Mouse (Mus musculus) retina, postnatal 7 days (tissue): ENCODE results near the gene Slc7a6os.
A peak's percentile ranks its signal among the peaks of the same experiment; 100 is the strongest.
"Not testable (repeated sequence)": the region's sequence is repeated elsewhere in the genome, so short reads cannot be mapped to it uniquely, and the experiment has no call there.

ENCODE experiments used
- DNase-seq: peaks from one replicate; pipeline ENCODE4 v3.0.0-alpha.2; 2012; ENCODE audit warnings: low read depth, low spot score

The Slc7a6os gene

DNA sequence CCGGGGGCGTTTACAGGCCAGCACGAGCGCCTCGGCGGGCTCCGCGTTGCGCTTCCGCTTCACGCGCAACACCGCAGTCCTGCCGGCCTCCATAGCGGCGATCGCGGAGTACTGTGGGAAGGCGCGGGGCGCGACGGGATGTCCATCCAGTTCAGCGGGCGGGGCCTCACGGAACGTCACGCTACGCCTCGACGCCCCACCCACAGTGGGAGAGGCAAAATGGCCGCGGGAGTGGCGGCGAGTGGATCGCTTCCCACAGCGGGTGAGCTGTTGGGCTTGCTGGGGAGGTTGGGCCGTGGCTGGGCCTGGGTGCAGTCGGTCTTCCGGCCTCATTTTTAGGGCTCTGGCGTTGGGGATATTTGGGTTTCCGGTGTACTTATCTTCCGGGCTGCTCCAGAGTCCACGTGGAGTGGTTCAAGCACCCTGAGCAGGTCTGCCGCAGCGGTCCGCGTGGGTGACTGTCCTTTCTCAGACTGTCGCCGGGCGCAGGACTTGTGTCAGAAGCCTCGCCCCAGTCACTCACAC, at the start of gene Slc7a6os, which contains the start of gene Prmt7:
TSS of gene Slc7a6os (minus strand) at position 115 of the 525 bp plus-strand sequence.
TSS of gene Prmt7 (plus strand) at position 116 of the 525 bp plus-strand sequence.
- peak; percentile 90 for DNase-seq

DNA sequence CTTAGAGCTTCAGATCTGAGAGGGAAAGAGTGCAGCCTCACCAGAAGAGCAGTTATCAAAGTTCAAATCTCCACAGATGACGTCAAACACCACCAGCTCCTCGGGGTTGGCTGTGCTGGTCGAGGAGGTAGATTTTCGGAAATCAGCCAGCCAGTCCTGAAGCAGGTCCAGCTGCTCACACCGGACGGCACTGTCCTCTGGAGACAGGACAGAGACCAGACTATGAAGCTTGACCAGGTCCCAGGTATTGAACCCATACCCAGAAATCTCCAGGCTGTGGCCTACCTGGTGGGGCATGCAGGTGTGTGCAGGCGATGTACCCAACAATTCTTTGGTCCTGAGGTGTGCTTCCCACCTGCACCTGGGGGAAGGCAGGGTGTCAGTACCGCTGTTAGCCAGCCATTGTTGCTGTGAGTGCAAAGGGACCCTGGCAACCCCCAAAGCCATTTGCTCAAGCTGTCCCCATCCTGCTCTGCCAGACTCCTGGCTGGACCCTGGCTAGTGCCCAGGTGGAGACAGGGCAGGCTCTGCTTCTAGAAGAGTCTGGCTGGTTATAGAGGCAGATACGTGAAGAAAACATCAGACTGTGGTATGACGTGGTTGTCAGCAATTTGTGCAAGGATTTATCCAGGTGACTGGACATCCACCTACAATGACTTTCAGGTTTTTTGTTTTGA, 49.0 kb upstream of the Slc7a6os start:
- DNase-seq = no peak

DNA sequence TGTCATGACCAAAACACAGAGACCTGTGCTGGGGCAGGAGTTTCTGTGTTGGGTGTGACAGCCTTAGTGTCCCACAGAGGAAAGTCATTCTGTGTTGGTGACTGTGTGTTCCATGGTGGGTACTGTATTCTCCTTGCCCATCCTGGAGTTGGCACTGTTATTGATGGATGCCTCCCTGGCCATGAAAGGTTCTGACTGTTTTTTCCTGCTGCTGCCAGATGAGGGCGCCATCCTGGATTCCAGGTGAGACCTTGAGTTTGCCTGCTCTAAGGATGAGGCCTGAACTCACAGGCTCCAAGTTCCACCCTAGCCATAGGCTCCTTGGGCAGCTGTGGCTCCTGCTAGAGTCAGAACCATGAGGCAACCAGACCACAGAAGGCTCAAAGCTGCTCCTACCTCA, 47.4 kb upstream of the Slc7a6os start:
- no peak for DNase-seq

DNA sequence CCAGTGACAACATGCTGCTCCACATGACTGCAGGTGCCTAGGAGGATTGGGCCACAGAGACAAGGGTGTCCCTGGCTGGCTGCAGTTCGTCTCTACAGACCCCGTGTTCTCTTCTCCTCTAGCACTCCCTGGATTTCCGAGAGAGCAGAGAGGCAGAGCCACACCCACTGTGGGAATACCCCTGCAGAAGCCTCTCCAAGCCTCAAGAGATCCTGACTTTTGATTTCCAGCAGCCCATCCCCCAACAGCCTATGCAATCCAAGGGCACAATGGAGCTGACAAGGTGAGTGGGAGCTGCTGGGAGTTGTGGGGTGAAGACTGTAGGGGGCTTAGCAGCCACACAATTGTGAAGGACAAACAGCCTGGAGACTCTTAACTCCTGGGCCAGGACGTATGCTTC, 39.5 kb upstream of the Slc7a6os start:
- DNase-seq = no peak

DNA sequence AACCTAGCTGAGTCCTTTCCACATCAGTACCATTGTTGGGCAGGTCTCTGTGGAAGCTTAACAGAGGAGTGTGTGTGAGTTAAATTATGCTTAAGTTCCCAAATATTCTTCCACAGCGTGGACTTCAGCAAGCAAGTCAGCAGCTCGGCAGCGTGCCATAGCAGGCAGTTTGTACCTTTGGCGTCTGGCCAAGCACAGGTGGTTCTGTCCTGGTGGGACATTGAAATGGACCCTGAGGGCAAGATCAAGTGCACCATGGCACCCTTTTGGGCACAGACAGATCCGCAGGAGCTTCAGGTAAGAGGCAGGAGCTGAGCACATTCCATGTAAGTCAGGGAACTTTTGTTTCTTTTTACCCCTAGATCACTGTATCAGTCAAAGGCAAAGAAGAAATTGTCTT, 26.4 kb upstream of the Slc7a6os start:
- DNase-seq = no peak

DNA sequence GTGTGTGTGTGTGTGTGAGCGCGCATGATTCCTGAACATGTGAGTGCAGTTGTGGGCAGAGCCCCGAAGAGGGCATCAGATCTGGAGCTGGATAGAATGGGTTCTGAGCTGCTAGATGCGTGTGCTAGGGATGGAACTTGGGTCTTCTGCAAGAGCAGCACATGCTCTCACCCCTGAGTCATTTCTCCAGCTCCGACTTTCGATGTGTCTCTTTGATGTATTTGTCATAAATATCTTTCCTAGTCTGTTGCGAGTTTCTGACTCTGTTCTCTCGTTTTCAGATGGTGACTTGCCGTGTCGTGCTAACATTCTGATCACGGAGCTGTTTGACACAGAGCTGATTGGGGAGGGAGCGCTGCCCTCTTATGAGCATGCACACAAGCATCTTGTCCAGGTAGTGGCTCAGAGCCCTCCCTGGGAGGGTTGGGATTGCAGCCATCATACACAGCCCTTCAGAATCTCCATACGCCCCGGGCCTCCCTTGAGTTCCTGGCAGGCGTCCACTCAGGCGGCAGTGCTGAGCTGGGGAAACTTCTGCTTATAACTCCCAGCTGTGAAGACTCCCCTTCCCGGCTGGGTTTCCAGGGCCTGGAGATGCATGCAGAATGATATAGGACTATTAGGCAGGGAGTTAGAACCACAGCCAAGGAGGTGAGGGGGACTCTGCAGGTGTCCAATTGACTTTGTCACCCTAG, 24.0 kb upstream of the Slc7a6os start:
- no peak for DNase-seq

DNA sequence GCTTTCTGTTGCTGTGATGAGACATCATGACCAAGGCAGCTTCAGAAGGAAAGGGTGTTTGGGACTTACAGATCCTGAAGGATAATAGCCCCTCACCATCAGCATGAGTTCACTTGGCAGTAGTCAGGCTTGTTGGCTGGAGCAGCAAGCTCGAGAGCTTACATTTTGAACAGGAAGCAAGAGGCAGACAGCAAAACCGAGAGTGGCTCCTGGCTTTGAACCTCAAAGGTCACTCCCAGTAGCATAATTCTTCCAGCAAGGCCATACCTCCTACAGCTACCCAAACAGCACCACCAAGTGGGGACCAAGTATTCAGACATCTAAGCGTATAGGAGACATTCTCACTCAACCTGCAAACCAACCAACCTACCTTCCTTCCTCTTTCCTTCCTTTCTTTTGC, 22.0 kb upstream of the Slc7a6os start:
- no peak for DNase-seq

DNA sequence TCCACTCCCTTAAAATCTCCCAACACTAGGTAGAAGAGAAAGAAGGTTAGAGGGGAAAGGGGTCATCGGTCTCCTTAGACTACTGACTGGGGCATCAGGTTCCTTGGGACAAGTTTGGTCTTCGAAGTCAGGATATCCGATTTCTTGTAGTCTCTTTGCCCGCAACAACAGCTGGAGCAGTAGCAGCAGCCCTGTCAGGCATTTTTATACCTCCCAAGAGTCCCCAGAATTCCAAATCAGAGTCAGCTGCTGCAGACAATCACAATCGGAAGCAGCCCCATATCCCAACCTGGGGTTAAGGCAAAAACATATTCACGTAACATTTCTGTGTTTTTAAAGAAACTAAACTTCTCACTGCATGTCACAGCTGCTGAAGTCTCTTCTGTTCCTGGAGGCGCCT, 20.8 kb upstream of the Slc7a6os start:
- no peak for DNase-seq

DNA sequence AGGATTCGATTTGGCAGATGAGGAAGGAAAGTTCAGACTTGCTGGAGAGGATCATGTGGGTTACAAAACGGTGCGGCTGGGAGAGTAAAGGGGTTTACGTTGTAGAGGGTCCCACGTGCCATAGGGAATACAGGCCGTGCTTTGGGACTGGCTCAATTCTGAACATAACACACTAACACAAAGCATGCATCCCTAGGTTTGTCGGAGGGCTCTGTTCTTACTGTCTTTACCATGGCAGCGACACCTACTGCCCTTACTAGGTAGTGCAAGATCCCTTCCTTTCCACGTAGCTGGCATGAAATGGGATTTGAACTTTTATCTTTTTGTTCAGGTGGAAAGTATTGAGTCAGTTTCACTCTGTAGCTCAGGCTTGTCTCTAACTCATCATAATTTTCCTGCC, 15.9 kb upstream of the Slc7a6os start:
- peak; percentile 37 for DNase-seq

DNA sequence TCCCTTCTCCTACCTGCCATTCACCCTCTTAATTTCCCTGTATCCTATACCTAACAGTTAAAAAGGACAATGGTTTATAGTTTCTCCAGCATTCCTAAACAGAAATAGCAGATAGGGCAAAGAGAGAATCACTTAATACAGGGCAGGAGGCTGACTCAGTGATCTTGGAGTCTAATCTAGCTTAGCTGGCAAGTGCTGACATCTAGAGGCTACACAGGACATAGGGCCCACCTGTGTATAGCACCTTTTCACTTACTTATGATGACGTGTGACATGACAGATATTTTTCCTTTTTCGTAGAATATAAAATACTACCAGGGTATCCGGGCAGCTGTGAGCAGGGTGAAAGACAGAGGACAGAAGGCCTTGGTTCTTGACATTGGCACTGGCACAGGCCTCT, 8.9 kb upstream of the Slc7a6os start:
- no peak for DNase-seq

DNA sequence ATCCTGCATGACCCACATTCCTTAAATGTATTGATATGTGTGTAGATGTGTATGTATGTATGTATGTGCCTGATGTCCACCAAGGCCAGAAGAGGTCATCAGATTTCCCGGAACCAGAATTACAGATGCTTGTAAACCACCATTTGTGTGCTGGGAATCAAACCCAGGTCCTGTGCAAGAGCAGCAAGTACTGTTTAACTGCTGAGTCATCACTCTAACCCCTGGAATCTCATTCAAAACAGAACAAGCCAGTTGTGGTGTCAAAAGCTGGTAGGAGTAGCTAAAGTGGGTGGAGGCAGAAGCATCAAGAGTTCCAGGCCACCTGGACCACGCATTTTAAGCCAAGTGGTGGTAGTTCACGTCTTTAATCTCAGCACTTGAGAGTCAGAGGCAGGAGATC, 3.2 kb upstream of the Slc7a6os start:
- no peak for DNase-seq

DNA sequence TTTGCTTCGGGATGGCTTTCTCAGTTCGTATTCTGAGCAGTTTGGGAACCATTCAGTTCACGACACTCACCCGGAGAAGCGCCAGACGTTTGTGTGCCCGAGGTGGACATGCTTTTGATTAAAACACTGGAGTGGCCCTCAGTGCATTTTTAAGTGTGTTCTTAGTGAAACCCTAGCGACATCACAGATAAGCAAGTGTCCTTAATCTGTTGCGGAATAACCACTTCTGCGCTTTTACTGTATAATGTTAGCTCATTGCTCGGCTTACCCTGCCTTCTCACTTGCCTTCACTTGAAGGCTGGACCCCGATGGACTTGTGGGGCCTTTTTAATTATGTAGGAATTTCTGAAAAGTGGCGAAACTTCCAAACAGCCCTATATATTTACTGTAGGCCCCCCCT, 686 bp upstream of the Slc7a6os start:
- peak; percentile 9 for DNase-seq

DNA sequence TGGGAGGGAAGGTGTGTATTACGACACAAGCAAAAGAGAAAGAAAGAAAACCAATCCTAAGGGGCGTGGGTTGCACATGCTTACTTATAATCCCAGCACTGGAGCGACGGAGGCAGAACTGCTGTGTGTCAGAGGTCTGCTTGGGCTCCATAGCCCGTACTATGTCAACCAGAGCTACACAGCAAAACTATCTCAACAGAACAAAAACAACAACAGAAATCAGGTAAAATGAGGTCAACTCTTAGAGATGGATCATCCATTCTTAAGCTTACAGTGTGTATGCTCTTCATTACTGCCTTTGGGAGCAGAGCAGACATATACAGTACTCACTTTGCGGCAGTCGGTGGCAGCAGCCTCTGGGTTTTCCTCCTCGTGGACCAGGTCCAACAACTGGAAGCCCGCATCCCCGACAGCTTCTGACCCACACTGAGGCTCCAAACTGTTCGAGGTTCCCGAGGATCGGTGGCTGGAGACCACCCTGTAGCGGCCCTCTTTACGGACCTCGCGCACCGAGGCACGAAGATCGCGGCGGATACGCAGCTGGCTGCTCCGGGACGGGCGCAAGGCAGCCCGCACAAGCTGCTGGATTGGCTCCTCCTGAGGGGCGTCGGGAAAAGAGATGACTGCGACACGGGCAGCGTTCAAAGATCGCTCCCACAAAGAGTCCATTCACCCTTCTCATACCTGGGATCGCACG, 552 bp downstream of the Slc7a6os start:
- DNase-seq = peak; percentile 19

DNA sequence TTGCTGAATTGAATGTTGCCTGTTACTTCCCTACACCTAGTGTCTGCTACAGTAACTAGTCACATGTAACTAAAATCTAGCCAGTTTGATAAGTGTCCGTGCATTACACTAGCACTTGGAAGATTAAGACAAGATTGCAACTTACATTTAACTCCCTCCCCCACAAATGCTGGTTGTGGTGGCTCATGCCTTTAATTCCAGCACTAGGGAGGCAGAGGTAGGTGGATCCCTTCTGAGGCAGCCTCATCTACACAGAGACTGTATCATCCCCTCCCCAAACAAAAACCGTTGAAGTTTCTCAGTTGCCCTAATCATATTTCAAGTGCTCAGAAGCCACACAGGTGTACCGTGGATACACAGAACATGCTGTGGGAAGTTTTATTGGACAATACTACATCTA, 11.1 kb downstream of the Slc7a6os start:
- not testable (repeated sequence) for DNase-seq

DNA sequence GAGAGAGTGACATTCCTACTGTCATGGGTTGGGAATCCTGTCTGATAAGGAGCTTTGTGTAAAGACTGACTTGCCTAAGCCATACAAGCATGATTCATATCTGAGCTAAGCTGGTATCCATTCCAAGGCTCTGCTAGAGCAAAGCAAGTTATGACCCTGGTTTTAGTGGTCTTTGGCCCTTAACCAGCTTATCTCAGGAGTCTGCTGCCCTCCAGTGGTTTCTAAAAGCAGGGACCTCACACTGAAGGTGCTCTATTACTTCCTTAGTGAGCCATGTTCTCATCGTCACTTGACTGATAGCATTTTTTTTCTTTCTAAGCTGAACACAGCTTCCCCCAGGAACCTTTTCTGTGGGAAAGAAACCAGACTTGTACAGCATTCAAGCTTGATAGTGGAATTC, 12.0 kb downstream of the Slc7a6os start:
- peak; percentile 49 for DNase-seq

DNA sequence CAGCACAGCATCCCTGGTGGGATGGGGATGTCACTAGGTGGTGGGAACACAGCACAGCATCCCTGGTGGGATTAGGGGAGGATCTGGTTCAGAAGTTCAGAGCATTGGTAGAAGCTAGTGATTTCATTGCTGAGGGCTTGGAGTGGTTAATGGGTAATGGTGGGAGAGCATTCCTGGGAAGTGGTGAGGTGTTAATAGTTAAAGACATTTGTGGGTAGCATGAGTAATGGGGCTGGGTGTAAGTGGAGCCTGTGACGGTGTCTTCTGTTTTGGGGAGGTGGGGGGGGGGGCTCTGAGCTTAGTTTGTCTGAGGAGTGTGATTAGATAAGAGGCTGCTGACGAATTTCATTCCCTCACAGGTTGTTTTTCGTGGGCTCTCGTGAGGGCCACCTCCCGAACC, 16.7 kb downstream of the Slc7a6os start:
- DNase-seq = no peak

DNA sequence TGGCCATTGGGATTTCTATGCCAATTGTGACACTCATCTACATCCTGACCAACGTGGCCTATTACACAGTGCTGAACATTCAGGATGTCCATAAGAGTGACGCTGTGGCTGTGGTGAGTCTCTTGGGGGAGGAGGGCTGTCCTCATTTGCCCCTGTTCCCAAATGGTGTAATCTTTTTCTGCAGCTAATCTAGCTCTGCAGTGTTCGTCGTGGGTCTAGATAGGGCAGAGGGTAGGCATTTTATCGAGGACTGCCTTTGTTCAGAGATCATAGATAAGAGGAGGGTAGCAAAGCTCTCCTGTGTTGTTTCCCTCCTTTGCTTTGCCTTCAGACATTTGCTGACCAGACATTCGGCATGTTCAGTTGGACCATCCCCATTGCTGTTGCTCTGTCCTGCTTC, 17.6 kb downstream of the Slc7a6os start:
- DNase-seq = no peak

DNA sequence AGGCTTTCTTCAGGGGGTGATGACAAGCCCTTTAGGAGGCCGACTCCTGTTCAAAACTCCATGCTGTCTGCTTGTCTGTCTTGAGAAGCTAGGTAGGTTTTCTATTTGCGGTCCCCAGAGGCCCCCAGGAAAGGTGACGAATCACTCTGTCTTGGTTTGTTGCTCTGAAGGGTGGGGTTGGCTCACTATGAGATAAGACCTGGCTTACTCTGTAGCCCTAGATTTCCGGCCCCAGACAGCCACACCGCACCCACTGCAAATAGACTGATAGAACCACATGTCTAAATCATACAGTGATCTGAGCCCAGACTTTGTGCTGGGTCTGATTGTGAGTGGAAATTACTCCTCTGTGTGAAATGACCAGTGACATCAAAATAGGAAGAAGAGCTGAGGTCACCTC, 19.1 kb downstream of the Slc7a6os start:
- DNase-seq = no peak

DNA sequence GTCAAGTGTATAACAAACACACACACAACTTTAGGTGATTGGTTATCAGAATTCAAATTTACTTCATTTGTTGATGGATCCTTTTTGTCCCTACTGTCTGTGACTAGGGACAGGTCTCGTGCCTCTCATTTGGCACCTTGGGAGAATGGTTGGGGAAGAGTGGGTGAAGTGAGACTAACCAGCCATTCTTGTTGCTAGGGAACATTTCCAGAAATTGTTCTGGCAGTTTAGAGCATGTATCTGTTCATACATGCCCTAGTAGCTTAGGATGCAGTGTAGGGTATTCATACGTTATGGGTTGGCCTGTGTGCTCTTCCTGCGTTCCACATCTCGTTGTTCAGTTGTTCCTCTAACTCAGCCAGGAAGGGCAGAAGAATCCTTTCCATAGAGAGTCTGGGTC, 21.6 kb downstream of the Slc7a6os start:
- no peak for DNase-seq

DNA sequence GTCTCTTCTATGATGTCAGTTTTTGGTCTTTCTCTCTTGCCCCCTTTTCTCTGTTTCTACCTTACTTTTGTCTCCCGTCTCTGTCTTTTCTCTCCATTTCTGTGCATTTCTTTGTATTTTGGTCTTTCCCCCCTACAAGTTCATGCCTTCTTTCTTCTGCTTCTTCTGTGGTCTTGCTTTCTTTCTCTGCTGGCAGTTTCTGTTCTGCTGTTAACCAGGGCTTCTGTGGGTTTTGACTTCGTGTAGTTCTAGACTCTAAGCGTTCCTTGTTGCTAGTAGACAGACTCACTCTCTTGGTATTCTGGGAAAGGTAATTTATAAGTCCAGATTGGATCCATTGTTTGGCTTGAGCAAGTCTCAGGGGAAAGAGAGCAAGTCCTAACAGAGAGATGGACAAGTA, 24.3 kb downstream of the Slc7a6os start:
- no peak for DNase-seq

DNA sequence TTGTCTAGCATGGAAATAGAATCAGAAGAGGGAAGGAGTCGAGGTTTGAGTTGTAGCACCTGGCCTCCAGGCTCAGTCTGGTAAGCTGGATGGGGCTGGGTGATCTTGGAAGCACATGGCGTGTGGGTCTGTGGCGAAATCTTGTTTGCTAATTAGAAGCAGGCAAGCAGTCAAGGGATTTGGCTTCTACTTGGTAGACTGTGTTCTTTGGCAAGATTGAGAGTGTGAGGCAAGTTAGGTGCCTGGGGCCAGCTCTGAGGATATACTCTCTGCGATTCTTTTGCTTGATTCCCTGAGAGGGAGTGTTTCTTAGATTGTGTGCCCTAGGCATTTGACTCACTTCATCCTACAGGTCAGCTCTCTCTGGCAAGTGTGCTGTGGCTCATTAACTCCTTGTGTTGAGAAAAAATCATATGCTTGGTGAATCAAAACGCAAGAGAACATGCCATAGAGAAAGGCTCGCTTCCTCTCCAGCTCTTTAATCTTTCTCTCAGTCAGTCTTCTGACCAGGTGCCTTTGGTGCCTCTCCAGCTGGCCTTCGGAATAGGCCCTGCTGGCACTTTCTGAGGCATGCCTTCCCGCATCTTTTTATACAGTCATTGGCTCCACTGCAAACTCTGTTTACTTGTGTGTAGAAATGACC, 25.0 kb downstream of the Slc7a6os start:
- DNase-seq = no peak

DNA sequence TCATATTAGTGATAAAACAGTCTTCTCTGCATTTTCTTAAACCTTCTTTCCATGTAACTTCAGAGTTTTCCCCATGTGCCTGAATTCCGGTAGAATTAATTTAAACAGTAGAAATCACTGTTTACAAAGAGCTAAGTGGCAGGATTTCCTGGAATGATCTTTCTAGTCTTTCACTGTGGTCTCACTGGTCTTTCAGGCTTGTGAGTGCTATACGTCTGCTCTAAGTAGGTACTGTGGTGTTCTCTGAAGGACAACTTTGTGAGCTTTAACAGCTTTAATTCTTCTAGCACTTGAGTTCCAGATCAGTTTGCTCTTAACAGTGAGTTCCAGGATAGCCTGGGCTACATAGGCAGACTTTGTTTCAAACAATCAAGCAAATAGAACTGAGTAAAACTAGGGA, 32.3 kb downstream of the Slc7a6os start:
- DNase-seq = no peak
